Mouse (Mus musculus): Measurements from ENCODE around the gene Stx2. TPM values are rescaled to one million over a fixed set of nuclear protein-coding genes. Genes with fewer than 3 reads are reported as not detected.
A peak's percentile ranks its signal among the peaks of the same experiment; 100 is the strongest.

Stx2 gene
- polyA plus RNA-seq, 1 experiment = 18.3 TPM

DNA sequence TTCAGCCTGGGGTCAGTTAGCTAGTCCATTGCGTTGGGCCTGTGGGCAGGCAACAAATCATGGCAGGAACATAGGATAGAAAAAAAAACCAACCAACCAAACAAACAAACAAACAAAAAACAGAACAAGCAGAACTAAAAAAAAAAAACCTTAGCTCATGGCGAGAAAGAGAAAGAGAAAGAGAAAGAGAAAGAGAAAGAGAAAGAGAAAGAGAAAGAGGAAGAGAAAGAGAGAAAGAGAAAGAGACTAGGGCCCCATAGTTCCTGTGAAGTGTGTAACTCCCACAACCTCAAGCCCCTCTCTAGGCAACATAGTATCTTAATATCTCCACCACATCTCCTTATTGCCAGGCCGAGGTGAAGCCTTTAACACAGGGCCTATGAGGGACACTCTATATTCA is 8.0 kb upstream of the Stx2 start:
- H3K9me3 ChIP-seq (ENCODE audit: control insufficient read depth, low read length) = no peaks in the 10 kb centered on the region; the same call in 1 of the 2 replicates
- H3K27me3 ChIP-seq (ENCODE audit: control insufficient read depth) = no peaks in the 10 kb centered on the region
- H3K4me1 ChIP-seq (ENCODE audit: control insufficient read depth) = peaks cover 41% of the 10 kb centered on the region
- H3K4me3 ChIP-seq (replicated peaks) = no peak overlapping the region
- peaks cover 15% of the 10 kb centered on the region for H3K36me3 ChIP-seq (ENCODE audit: control insufficient read depth)
- TF ChIP-seq GATA1 (IDR thresholded peaks at IDR 0.05; ENCODE audit: low read length) (no peak), TAL1 (IDR thresholded peaks at IDR 0.05; ENCODE audit: low read length) (no peak)

DNA sequence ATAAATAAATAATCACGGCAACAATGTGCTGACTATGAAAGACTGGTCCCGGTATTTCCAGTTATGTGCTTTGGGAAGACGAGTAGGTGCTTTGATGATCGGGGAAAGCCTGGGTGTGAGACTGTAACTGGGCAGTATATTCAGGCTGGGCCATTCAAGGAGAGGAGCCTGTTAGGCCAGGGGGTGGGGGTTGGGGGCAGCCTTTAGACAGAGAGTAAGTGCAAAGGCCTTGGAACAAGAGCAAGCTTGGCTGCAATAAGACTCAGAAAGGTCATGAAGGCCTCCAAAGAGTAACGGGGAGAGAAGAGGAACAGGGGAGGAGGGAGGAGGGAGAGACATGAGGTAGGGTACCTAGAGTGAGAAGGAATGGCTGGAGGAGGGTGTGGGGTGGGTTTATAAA is 7.2 kb upstream of the Stx2 start:
- H3K4me1 ChIP-seq (ENCODE audit: control insufficient read depth) = peaks cover 42% of the 10 kb centered on the region
- no peak for TF ChIP-seq TAL1 (IDR thresholded peaks at IDR 0.05; ENCODE audit: low read length)
- no peak for TF ChIP-seq GATA1 (IDR thresholded peaks at IDR 0.05; ENCODE audit: low read length)
- H3K27me3 ChIP-seq (ENCODE audit: control insufficient read depth) = no peaks in the 10 kb centered on the region
- no peak overlapping the region for H3K4me3 ChIP-seq (replicated peaks)
- peaks cover 7% of the 10 kb centered on the region for H3K36me3 ChIP-seq (ENCODE audit: control insufficient read depth)
- H3K9me3 ChIP-seq (ENCODE audit: control insufficient read depth, low read length) = no peaks in the 10 kb centered on the region; the same call in 1 of the 2 replicates

DNA sequence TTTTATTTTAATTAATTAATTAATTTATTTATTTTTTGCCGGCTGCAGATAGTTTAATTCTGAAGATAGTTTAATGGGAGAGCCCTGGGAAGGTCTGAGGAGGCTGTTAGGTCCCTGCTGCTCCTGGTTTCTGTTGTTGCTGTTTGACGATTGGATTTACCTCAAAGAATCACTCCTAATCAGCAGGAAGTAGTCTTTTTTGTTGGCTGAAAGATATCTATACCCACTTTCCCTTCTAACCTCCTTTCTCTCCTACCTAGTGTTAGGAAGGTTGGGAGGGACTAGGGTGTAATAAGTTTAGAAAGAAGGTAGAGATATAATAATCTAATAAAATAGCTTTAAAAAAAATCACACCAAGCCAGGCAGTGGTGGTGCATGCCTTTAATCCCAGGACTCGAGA is 6.6 kb upstream of the Stx2 start:
- TF ChIP-seq GATA1 (IDR thresholded peaks at IDR 0.05; ENCODE audit: low read length) (no peak), TAL1 (IDR thresholded peaks at IDR 0.05; ENCODE audit: low read length) (no peak)
- Histone ChIP-seq H3K4me3 (replicated peaks) (no peak overlapping the region), H3K27me3 (ENCODE audit: control insufficient read depth) (no peaks in the 10 kb centered on the region), H3K36me3 (ENCODE audit: control insufficient read depth) (peaks cover 5% of the 10 kb centered on the region), H3K4me1 (ENCODE audit: control insufficient read depth) (peaks cover 44% of the 10 kb centered on the region), H3K9me3 (ENCODE audit: control insufficient read depth, low read length) (no peaks in the 10 kb centered on the region)

DNA sequence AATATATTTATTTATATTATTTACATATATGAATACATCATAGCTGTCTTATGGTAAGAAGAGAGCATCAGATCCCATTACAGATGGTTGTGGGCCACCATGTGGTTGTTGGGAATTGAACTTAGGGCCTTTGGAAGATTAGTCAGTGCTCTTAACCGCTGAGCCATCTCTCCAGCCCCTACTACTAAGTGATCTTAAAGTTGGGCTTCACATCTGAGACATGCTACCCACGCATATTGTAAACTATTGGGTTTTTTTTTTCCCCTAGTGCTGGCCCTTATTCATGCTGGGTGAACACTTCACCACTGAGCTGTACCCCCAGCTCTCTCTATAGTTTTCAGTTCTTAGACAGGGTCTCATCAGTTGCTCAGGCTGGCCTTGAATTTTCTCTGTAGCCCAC is 2.6 kb upstream of the Stx2 start:
- H3K4me1 ChIP-seq (ENCODE audit: control insufficient read depth) = peaks cover 44% of the 10 kb centered on the region
- H3K4me3 ChIP-seq (replicated peaks) = no peak overlapping the region
- no peaks in the 10 kb centered on the region for H3K9me3 ChIP-seq (ENCODE audit: control insufficient read depth, low read length)
- peaks cover 14% of the 10 kb centered on the region for H3K36me3 ChIP-seq (ENCODE audit: control insufficient read depth)
- no peaks in the 10 kb centered on the region for H3K27me3 ChIP-seq (ENCODE audit: control insufficient read depth)
- TF ChIP-seq GATA1 (IDR thresholded peaks at IDR 0.05; ENCODE audit: low read length) (no peak), TAL1 (IDR thresholded peaks at IDR 0.05; ENCODE audit: low read length) (no peak)

DNA sequence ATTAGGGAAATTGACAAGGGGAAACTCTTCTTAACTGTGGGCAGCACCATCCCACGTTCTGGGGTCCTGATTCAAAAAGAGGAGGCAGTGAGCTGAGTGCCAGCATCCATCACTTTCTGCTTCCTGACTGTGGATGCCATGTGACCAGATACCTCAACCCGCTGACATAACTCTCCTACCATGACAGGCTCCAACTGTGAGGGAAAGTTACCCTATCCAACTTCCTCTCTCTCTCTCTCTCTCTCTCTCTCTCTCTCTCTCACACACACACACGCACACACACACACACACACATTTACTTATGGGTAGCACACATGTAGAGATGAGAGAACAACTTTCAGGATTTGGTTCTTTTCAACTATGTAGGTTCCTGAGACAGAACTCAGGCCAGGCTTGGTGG is 1.2 kb upstream of the Stx2 start:
- Histone ChIP-seq H3K9me3 (ENCODE audit: control insufficient read depth, low read length) (no peaks in the 10 kb centered on the region), H3K27me3 (ENCODE audit: control insufficient read depth) (no peaks in the 10 kb centered on the region), H3K4me3 (replicated peaks) (no peak overlapping the region), H3K36me3 (ENCODE audit: control insufficient read depth) (peaks cover 27% of the 10 kb centered on the region), H3K4me1 (ENCODE audit: control insufficient read depth) (peaks cover 58% of the 10 kb centered on the region)
- no peak for TF ChIP-seq TAL1 (IDR thresholded peaks at IDR 0.05; ENCODE audit: low read length)
- TF ChIP-seq GATA1 (IDR thresholded peaks at IDR 0.05; ENCODE audit: low read length) = no peak

DNA sequence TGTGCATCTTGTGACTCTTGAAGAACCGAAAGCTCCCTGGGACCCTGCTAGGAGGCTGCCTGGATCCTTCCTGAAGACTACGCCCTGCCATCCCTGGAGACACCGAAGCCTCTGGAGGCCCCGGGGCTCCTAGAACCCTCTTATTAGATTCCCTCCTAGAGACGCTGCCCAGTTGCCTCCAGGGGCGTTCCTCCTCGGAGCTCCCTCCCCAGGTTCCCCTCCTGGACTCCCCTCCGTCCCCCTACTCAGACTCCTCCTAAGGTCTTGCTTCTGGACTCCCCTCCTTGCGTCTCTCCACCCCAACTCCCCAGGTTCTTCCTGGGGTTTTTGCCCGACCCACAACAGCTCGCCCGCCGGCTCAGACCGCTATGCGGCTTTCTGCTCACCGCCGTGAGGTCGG is 366 bp downstream of the Stx2 start:
- peaks cover 43% of the 10 kb centered on the region for H3K36me3 ChIP-seq (ENCODE audit: control insufficient read depth)
- H3K4me3 ChIP-seq (replicated peaks) = peak overlapping the region; percentile 91
- no peaks in the 10 kb centered on the region for H3K9me3 ChIP-seq (ENCODE audit: control insufficient read depth, low read length)
- no peak for TF ChIP-seq GATA1 (IDR thresholded peaks at IDR 0.05; ENCODE audit: low read length)
- TF ChIP-seq TAL1 (IDR thresholded peaks at IDR 0.05; ENCODE audit: low read length) = no peak
- H3K4me1 ChIP-seq (ENCODE audit: control insufficient read depth) = peaks cover 72% of the 10 kb centered on the region
- no peaks in the 10 kb centered on the region for H3K27me3 ChIP-seq (ENCODE audit: control insufficient read depth)

DNA sequence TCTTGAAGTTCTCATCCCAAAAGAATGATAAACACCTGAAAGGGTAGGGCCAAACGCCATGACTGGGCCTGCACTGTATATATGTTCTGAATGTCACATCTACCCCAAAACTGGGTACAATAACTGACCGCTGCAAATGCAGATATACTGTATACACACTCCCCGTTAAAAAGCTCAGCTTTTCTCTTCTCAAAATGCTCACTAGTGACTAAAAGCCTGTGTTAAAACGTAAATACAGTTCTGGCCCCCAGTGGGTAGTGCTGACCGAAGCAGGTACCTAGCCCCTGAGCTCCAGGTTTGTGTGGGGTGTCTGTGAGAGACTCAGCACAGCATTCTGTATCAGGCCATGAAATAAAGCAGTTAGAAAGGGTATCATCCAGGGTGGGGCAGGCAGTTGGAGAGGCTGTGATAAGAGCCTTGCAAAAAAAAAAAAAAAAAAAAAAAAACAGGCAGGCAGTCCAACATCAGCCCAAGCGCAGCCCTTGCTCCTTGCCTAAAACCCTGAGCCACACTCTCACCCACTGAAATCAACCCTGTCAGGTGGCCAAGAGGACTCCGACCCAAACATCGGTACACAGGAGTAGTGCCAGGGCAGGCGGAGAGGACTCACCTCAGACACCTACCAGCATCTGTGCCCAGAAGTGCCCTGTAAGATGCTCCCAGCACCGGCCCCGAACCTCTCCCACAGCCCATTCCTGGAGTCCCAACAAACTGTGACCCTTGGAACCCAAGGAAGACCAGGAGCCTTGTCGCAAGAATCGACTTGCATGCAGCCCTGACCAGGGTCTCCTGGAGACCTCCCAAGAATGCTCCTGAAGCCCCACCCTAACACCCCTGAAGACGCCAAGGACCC is 1.0 kb downstream of the Stx2 start:
- H3K4me3 ChIP-seq (replicated peaks) = peak overlapping the region; percentile 91
- H3K27me3 ChIP-seq (ENCODE audit: control insufficient read depth) = no peaks in the 10 kb centered on the region
- H3K9me3 ChIP-seq (ENCODE audit: control insufficient read depth, low read length) = no peaks in the 10 kb centered on the region
- peaks cover 72% of the 10 kb centered on the region for H3K4me1 ChIP-seq (ENCODE audit: control insufficient read depth)
- peak; percentile 65 for TF ChIP-seq GATA1 (IDR thresholded peaks at IDR 0.05; ENCODE audit: low read length)
- peak; percentile 26; the same call in 1 of the 3 replicates for TF ChIP-seq TAL1 (IDR thresholded peaks at IDR 0.05; ENCODE audit: low read length)
- H3K36me3 ChIP-seq (ENCODE audit: control insufficient read depth) = peaks cover 50% of the 10 kb centered on the region

DNA sequence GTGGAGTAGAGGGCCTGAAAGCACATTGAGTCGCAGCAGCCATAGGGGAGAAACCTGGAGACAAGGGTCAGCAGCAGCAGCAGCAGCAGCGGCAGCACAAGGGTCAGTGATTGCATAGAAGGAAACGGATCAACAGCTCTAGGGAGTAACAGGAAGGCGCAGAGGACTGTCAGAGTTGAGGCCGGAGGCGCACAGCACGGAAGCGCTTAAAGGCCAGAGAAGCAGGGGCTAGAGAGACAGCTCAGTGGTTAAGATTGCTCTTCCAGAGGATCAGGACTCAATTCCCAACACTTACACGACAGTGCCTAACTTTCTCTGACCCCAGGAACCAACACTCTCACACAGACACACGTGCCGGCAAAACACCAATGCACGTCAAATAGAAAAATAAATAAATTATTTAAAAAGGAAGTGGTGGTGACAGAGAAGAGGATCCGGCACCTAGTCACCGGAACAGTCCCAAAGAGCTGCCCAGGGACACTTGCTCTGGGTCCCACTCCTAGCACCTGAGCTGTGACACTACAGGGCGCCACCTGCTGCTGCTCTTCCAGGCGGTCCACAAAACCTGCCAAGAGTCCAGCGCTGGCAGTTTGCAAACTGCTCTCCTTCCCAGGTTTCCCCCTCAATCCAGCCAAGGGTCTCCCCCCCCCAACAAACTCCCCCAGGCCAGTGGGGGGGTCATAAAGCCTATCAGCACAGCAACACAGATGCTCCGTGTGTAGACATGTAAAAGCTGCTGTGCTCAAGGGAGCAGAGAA is 2.2 kb downstream of the Stx2 start:
- H3K9me3 ChIP-seq (ENCODE audit: control insufficient read depth, low read length) = no peaks in the 10 kb centered on the region
- H3K27me3 ChIP-seq (ENCODE audit: control insufficient read depth) = no peaks in the 10 kb centered on the region
- H3K36me3 ChIP-seq (ENCODE audit: control insufficient read depth) = peaks cover 61% of the 10 kb centered on the region
- TF ChIP-seq GATA1 (IDR thresholded peaks at IDR 0.05; ENCODE audit: low read length) = no peak
- no peak for TF ChIP-seq TAL1 (IDR thresholded peaks at IDR 0.05; ENCODE audit: low read length)
- H3K4me1 ChIP-seq (ENCODE audit: control insufficient read depth) = peaks cover 78% of the 10 kb centered on the region
- peak overlapping the region; percentile 91 for H3K4me3 ChIP-seq (replicated peaks)

DNA sequence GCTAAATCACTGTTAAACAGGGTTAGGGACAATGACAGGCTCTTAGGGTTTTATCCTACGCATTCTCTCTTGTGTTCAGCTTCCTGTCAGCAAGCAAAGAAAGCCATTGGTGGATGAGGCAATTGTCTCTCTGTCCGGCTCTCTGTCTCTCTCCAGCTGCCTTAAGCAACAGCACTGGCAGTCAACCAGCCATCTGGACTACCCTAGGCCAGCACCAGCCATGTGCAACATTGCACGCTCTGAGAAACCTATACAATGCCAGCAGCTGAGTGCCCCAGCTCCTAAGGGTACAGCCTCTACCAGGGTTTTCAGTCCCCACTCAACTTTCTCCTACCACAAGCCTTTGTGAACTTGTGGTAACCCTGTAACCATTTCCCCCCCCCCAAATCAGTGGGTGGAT is 3.0 kb downstream of the Stx2 start:
- Histone ChIP-seq H3K4me1 (ENCODE audit: control insufficient read depth) (peaks cover 86% of the 10 kb centered on the region), H3K4me3 (replicated peaks) (peak overlapping the region; percentile 91), H3K9me3 (ENCODE audit: control insufficient read depth, low read length) (no peaks in the 10 kb centered on the region), H3K36me3 (ENCODE audit: control insufficient read depth) (peaks cover 68% of the 10 kb centered on the region), H3K27me3 (ENCODE audit: control insufficient read depth) (no peaks in the 10 kb centered on the region)
- no peak for TF ChIP-seq TAL1 (IDR thresholded peaks at IDR 0.05; ENCODE audit: low read length)

Measured in erythroblast, embryonic 14.5 days (primary cell).